Mouse (Mus musculus): ENCODE measurements at regions not wholly inside any gene's neighbourhood (a gene's known extent, or its start where the extent isn't known, plus 50 kb on each side); places are given as distances from the start of the nearest gene placed in this dataset.
A peak's percentile ranks its signal among the peaks of the same experiment; 100 is the strongest.

- 82% methylated on average over 16 of the region's 16 CpGs for WGBS
- Histone ChIP-seq H3K36me3 (no peaks in the 10 kb centered on the region), H3K27me3 (ENCODE audit: insufficient read depth, poor library complexity, severe bottlenecking) (no peaks in the 10 kb centered on the region), H3K4me1 (replicated peaks) (no peaks in the 10 kb centered on the region), H3K9me3 (peaks cover 5% of the 10 kb centered on the region; the same call in 1 of the 2 replicates), H3K4me3 (no peak overlapping the region), H3K27ac (no peak overlapping the region)
- DNase-seq (ENCODE audit: low spot score) = no peak
Observed at GRCm38 (mm10) chr8:23314275-23315123, 903.3 kb downstream of the Mrps31 start.

GRCm38 (mm10) chr8:23319556-23319955, 908.4 kb downstream of the Mrps31 start:
- no peaks in the 10 kb centered on the region for H3K36me3 ChIP-seq
- no peaks in the 10 kb centered on the region for H3K27me3 ChIP-seq (ENCODE audit: insufficient read depth, poor library complexity, severe bottlenecking)
- H3K9me3 ChIP-seq = no peaks in the 10 kb centered on the region
- DNase-seq (ENCODE audit: low spot score) = no peak
- WGBS = 73% methylated on average over 9 of the region's 9 CpGs
- H3K4me3 ChIP-seq = no peak overlapping the region
- no peak overlapping the region for H3K27ac ChIP-seq
- H3K4me1 ChIP-seq (replicated peaks) = no peaks in the 10 kb centered on the region

- no peak overlapping the region for H3K4me3 ChIP-seq
- H3K27me3 ChIP-seq (ENCODE audit: insufficient read depth, poor library complexity, severe bottlenecking) = no peaks in the 10 kb centered on the region
- H3K4me1 ChIP-seq (replicated peaks) = no peaks in the 10 kb centered on the region
- no peak overlapping the region for H3K27ac ChIP-seq
- DNase-seq (ENCODE audit: low spot score) = no peak
- no peaks in the 10 kb centered on the region for H3K9me3 ChIP-seq
- no peaks in the 10 kb centered on the region for H3K36me3 ChIP-seq
- 66% methylated on average over 5 of the region's 5 CpGs for whole genome bisulfite sequencing
Observed at GRCm38 (mm10) chr8:23321166-23321565, 910.0 kb downstream of the Mrps31 start.

- no peak for DNase-seq (ENCODE audit: low spot score)
- Histone ChIP-seq H3K36me3 (no peaks in the 10 kb centered on the region), H3K27ac (no peak overlapping the region), H3K4me1 (replicated peaks) (no peaks in the 10 kb centered on the region), H3K27me3 (ENCODE audit: insufficient read depth, poor library complexity, severe bottlenecking) (no peaks in the 10 kb centered on the region), H3K9me3 (no peaks in the 10 kb centered on the region), H3K4me3 (no peak overlapping the region)
- WGBS = 84% methylated on average over 4 of the region's 4 CpGs
Observed at GRCm38 (mm10) chr8:23327283-23327682, 916.1 kb downstream of the Mrps31 start.

- H3K9me3 ChIP-seq = peaks cover 6% of the 10 kb centered on the region
- DNase-seq (ENCODE audit: low spot score) = peak; percentile 57
- no peaks in the 10 kb centered on the region for H3K36me3 ChIP-seq
- H3K27ac ChIP-seq = no peak overlapping the region
- no peaks in the 10 kb centered on the region for H3K27me3 ChIP-seq (ENCODE audit: insufficient read depth, poor library complexity, severe bottlenecking)
- H3K4me3 ChIP-seq = no peak overlapping the region
- no peaks in the 10 kb centered on the region for H3K4me1 ChIP-seq (replicated peaks)
- 26% methylated on average over 4 of the region's 4 CpGs for WGBS
Observed at GRCm38 (mm10) chr8:23344161-23344560, 933.0 kb downstream of the Mrps31 start.

GRCm38 (mm10) chr8:23351367-23351930, 940.3 kb downstream of the Mrps31 start:
- no peak for DNase-seq (ENCODE audit: low spot score)
- Histone ChIP-seq H3K27ac (no peak overlapping the region), H3K9me3 (no peaks in the 10 kb centered on the region), H3K27me3 (ENCODE audit: insufficient read depth, poor library complexity, severe bottlenecking) (no peaks in the 10 kb centered on the region), H3K36me3 (no peaks in the 10 kb centered on the region), H3K4me1 (replicated peaks) (peaks cover 14% of the 10 kb centered on the region), H3K4me3 (no peak overlapping the region)
- WGBS = 86% methylated on average over 15 of the region's 15 CpGs

- Histone ChIP-seq H3K27ac (peak overlapping the region; percentile 45; the same call in 1 of the 2 replicates), H3K36me3 (no peaks in the 10 kb centered on the region), H3K4me1 (replicated peaks) (peaks cover 14% of the 10 kb centered on the region), H3K9me3 (no peaks in the 10 kb centered on the region), H3K27me3 (ENCODE audit: insufficient read depth, poor library complexity, severe bottlenecking) (no peaks in the 10 kb centered on the region), H3K4me3 (no peak overlapping the region)
- DNase-seq (ENCODE audit: low spot score) = no peak
- 56% methylated on average over 6 of the region's 6 CpGs for WGBS
Observed at GRCm38 (mm10) chr8:23352259-23353106, 941.3 kb downstream of the Mrps31 start.

- Histone ChIP-seq H3K27me3 (ENCODE audit: insufficient read depth, poor library complexity, severe bottlenecking) (no peaks in the 10 kb centered on the region), H3K4me1 (replicated peaks) (peaks cover 16% of the 10 kb centered on the region), H3K4me3 (no peak overlapping the region), H3K36me3 (no peaks in the 10 kb centered on the region), H3K27ac (peak overlapping the region; percentile 86), H3K9me3 (peaks cover 17% of the 10 kb centered on the region)
- no peak for DNase-seq (ENCODE audit: low spot score)
- 39% methylated on average over 12 of the region's 12 CpGs for WGBS
Observed at GRCm38 (mm10) chr8:23360061-23360622, 949.0 kb downstream of the Mrps31 start.

- 7% methylated on average over 9 of the region's 9 CpGs for WGBS
- H3K27me3 ChIP-seq (ENCODE audit: insufficient read depth, poor library complexity, severe bottlenecking) = no peaks in the 10 kb centered on the region
Observed at GRCm38 (mm10) chr8:23360850-23361274, 949.7 kb downstream of the Mrps31 start.

More at GRCm38 (mm10) chr8:23360850-23361274, 949.7 kb downstream of the Mrps31 start:
- no peaks in the 10 kb centered on the region for H3K36me3 ChIP-seq
- peak overlapping the region; percentile 86 for H3K27ac ChIP-seq
- H3K4me3 ChIP-seq = peak overlapping the region; percentile 27
- peak; percentile 77 for DNase-seq (ENCODE audit: low spot score)
- peaks cover 16% of the 10 kb centered on the region for H3K4me1 ChIP-seq (replicated peaks)
- H3K9me3 ChIP-seq = peaks cover 21% of the 10 kb centered on the region

Data from hindbrain, embryonic 10.5 days (tissue).